Mouse (Mus musculus): ENCODE measurements around the gene Cdyl.

DNA sequence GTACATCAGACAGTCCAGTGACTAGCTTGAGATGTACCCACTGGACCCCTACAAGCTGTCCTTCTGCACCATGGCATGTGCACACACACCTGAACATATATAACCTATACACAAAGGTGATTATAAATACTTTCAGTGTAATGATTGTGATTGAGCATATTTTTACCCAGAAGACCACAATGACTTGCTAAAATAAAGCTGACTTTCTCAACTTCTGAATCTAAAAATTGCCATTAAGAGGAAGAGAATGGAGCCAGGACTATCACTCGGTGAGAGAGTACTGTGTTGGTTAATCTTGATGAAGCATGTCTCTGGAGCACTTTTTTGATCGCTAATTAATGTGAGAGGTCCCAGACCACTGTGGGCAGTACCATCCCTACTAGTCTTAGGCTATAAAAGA, 2.8 kb upstream of the Cdyl start:
- TF ChIP-seq CTCF (IDR thresholded peaks at IDR 0.05; ENCODE audit: low read depth) (no peak), EP300 (IDR thresholded peaks at IDR 0.05; ENCODE audit: low read depth) (no peak)
